Mouse (Mus musculus) heart, adult 2 months (tissue): ENCODE data around the gene Ube2o.

Experiments
- CTCF ChIP-seq: fragments of 200-600 bp; IDR thresholded peaks from 2 replicates; pipeline ENCODE4 v1.8.1; 2022; ENCODE audit warnings: antibody characterized with exemption, mild to moderate bottlenecking, moderate library complexity
- POLR2A ChIP-seq: fragments of 200-500 bp; IDR thresholded peaks from 2 replicates; pipeline ENCODE4 v1.6.1; 2011; ENCODE audit warnings: mild to moderate bottlenecking, low read depth, low read length, control low read depth; ENCODE audit not compliant: insufficient read depth

DNA sequence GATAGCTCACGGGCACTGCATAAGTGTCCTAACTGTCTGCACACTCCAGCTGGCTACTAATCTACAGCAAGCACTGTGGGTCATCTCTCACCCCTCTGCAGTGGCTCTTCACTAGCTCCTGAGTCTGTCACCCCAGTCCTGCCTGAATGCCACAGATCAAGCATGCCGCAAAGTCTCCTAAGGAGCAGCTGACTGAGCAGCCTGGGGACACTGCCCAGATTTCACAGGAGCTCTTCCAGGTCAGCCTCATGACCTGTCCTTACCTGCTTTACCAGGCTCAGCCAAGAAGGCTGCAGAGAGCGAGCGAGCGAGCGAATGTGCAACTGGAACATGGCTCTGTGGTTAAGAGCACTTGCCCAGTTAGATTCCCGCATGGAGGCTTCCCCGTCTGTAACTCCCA lies 13.7 kb downstream of the Ube2o start:
- no peak for TF ChIP-seq CTCF
- no peak for TF ChIP-seq POLR2A
